Mouse (Mus musculus) neural tube, embryonic 13.5 days (tissue): ENCODE measurements at regions not wholly inside any gene's neighbourhood (a gene's known extent, or its start where the extent isn't known, plus 50 kb on each side); places are given as distances from the start of the nearest gene placed in this dataset.

Experiments
- ATAC-seq: fragments of 200-750 bp; cut with Nextera tagmentation; 2 replicates; pipeline ENCODE4 v1.8.0; 2017; ENCODE audit warnings: low read depth, mild to moderate bottlenecking, moderate TSS enrichment, moderate library complexity
- H3K27ac ChIP-seq: fragments of 300-500 bp; sonication (generic); replicated peaks from 2 replicates; pipeline ENCODE4 v1.5.1; 2015; ENCODE audit warnings: moderate library complexity, mild to moderate bottlenecking, inconsistent platforms
- H3K27me3 ChIP-seq: fragments of 300-500 bp; sonication (generic); 2 replicates; pipeline ENCODE4 v1.6.1; 2015; ENCODE audit warnings: mild to moderate bottlenecking, inconsistent platforms
- H3K36me3 ChIP-seq: fragments of 300-500 bp; sonication (generic); 2 replicates; pipeline ENCODE4 v1.6.1; 2015; ENCODE audit warnings: mild to moderate bottlenecking, inconsistent platforms
- H3K4me1 ChIP-seq: fragments of 300-500 bp; sonication (generic); replicated peaks from 2 replicates; pipeline ENCODE4 v1.6.1; 2015; ENCODE audit warnings: inconsistent platforms
- H3K4me2 ChIP-seq: fragments of 300-500 bp; sonication (generic); 2 replicates; pipeline ENCODE4 v1.6.1; 2015; ENCODE audit warnings: inconsistent platforms, mild to moderate bottlenecking, moderate library complexity
- H3K4me3 ChIP-seq: fragments of 300-500 bp; sonication (generic); 2 replicates; pipeline ENCODE4 v1.5.1; 2015; ENCODE audit warnings: mild to moderate bottlenecking, inconsistent platforms
- H3K9ac ChIP-seq: fragments of 300-500 bp; sonication (generic); 2 replicates; pipeline ENCODE4 v1.6.1; 2015; ENCODE audit warnings: moderate library complexity, mild to moderate bottlenecking, inconsistent platforms
- H3K9me3 ChIP-seq: fragments of 300-500 bp; sonication (generic); 2 replicates; pipeline ENCODE4 v1.6.1; 2016; ENCODE audit warnings: inconsistent platforms
- WGBS: fragments of 180-500 bp; shearing (Covaris S2); methylation state at CpG from one replicate; pipeline ENCODE4 v1.1.7; 2015; 5-methylcytosine and 5-hydroxymethylcytosine counted together

DNA sequence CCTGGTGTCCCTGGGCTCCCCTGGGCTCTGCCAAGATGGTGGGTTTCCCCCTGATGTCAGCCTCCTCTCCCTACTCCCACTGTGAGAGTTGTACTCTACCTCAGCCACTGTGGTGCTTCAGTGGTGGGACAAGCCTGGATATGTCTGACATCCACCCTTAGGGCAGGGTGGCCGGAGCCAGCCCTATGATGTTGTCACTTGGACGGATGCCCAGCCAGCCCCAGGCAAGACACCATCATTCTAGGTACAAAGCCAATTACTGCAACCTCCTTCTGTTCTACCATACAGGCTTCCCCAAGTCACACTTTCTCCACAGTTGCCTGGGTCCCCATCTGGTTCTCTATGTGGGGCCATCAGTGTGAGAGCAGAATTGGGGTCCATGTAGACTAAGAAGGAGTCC is 141.0 kb upstream of the Smim23 start:
- WGBS: 74% methylated on average over 2 of the region's 2 CpGs
- Histone ChIP-seq H3K4me3 (no peak overlapping the region), H3K27me3 (no peaks in the 10 kb centered on the region), H3K9ac (no peak overlapping the region), H3K36me3 (no peaks in the 10 kb centered on the region), H3K9me3 (no peaks in the 10 kb centered on the region), H3K27ac (no peak overlapping the region), H3K4me2 (no peak overlapping the region), H3K4me1 (peaks cover 7% of the 10 kb centered on the region; the same call in 1 of the 2 replicates)
- ATAC-seq: no peak; the same call in 1 of the 2 replicates

DNA sequence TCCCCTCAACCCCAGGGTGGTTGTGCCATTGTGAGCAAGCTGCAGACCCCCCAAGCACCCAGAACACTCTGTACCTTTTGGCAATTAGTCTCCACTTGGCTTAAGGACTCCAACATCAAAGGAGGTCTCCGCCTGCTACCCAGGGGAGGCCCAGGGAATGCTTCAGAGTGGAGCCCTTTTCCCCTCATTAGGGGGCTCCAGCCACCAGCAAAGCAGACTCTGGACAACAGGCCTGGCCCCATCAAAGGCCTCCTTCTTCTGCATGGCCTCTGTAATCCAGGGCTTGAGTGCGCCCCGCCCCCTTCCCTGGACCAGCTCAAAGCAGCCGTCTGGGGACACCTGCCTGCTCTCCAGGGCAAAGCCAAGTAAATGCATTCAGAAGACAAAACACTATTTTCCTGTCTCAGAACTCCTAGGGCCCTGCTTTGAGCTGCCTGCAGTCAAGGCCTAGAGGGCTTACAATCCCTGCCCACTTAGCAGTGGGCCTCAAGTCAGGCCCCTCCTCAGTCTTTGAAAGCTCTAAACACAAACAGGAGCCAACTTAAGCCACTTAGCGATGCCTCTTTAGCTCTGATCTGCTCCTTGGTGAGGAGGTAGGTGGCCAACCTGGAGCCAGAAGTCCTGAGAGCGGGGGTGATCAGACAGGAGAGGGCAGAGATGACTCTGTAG is 139.4 kb upstream of the Smim23 start:
- Histone ChIP-seq H3K27ac (no peak overlapping the region), H3K9me3 (no peaks in the 10 kb centered on the region), H3K4me1 (peaks cover 14% of the 10 kb centered on the region; the same call in 1 of the 2 replicates), H3K27me3 (no peaks in the 10 kb centered on the region), H3K36me3 (no peaks in the 10 kb centered on the region), H3K4me3 (no peak overlapping the region), H3K4me2 (no peak overlapping the region), H3K9ac (no peak overlapping the region)
- no peak for ATAC-seq
- 18% methylated on average over 6 of the region's 6 CpGs for WGBS

DNA sequence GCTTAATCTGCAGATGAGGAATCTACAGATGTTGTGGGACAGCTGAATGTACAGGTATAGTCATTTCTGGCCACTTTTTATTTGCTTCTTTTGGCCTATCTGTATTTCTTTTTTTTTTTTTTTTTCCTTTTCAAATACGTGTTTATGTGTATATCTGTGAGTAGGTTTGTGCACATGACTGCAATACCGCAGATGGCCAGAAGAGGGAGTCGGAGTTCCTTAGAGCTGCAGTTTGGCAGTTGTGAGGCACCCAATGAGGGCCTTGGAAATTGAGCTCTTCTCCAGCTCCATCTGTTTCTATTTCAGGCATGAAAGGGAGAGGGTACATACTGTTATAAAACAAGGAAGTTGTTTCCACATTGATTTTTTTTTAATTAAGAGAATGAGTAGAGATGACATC is 137.2 kb upstream of the Smim23 start:
- Histone ChIP-seq H3K4me1 (peaks cover 14% of the 10 kb centered on the region; the same call in 1 of the 2 replicates), H3K4me2 (no peak overlapping the region), H3K4me3 (no peak overlapping the region), H3K9ac (no peak overlapping the region), H3K9me3 (no peaks in the 10 kb centered on the region), H3K36me3 (no peaks in the 10 kb centered on the region), H3K27me3 (0 out of 2 replicates have a peak, but pooled peaks cover 4% of the 10 kb centered on the region), H3K27ac (no peak overlapping the region)
- ATAC-seq: no peak
- 76% methylated on average over 3 of the region's 3 CpGs for WGBS

DNA sequence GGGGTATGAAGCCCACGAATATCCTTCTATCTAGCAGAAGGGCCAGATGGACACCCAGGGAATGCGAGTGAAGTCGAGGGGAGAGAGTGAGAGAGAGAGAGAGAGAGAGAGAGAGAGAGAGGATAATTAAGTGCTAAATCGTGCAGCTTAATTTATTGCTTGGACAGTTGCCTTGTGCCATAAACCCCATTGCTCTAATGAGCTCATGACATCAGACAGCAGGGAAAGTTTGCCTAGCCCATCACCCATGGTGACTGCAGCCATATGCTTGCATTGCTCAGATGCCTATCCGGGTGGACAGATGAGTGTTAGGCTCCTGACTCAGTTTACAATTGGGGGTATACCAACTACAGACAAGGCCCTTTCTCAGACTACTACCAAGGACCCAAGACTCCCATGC is 134.6 kb upstream of the Smim23 start:
- H3K4me1 ChIP-seq: peaks cover 12% of the 10 kb centered on the region; the same call in 1 of the 2 replicates
- no peak overlapping the region for H3K9ac ChIP-seq
- no peak overlapping the region for H3K4me3 ChIP-seq
- no peak overlapping the region for H3K4me2 ChIP-seq
- no peaks in the 10 kb centered on the region for H3K36me3 ChIP-seq
- H3K27me3 ChIP-seq: 0 out of 2 replicates have a peak, but pooled peaks cover 4% of the 10 kb centered on the region
- 23% methylated on average over 5 of the region's 5 CpGs for WGBS
- H3K27ac ChIP-seq: no peak overlapping the region
- ATAC-seq: 0 out of 2 replicates have a peak, but pooled peaks have one; percentile 60
- no peaks in the 10 kb centered on the region for H3K9me3 ChIP-seq

DNA sequence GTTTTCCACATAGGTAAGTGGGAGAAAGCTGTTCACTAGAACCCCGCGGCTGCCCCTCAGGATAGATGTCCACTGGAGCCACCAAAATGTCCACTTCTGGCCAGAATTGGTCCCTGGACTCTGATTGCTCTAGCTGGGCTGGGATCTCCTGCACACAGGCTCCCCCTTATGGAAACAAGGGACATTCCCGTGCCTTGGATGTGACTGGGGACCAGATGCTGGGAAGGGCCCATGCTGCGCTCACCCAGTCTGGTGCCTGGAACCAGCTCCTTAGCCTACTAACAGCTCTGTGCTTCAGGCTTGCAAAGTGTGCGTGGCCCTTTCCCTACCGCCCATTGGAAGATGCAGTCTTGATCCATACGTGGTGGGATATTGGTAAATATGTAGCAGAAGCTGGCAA is 132.6 kb upstream of the Smim23 start:
- H3K36me3 ChIP-seq: no peaks in the 10 kb centered on the region
- ATAC-seq: no peak
- no peak overlapping the region for H3K4me2 ChIP-seq
- H3K27me3 ChIP-seq: 0 out of 2 replicates have a peak, but pooled peaks cover 4% of the 10 kb centered on the region
- H3K4me1 ChIP-seq: peaks cover 6% of the 10 kb centered on the region; the same call in 1 of the 2 replicates
- 26% methylated on average over 7 of the region's 7 CpGs for WGBS
- H3K27ac ChIP-seq: no peak overlapping the region
- H3K9me3 ChIP-seq: no peaks in the 10 kb centered on the region
- H3K9ac ChIP-seq: no peak overlapping the region
- H3K4me3 ChIP-seq: no peak overlapping the region

DNA sequence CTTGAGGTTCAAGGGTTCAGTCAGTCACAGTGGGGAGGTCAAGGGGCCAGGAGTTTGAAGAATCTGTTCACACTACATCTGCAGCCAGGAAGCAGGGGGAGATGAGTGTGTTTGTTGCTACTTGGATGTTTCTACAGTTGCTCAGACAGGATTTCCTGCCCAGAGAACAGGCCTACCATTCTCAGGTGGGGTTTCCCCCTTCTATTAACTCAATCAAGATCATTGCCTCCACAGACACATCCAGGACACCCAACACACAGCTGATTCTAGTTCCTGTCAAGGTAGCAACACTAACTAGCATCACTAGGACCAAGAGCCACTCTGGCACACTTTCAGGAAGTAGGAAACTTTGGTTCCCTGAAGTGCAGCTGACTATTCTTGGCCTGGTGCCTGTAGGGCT is 127.9 kb upstream of the Smim23 start:
- Histone ChIP-seq H3K9me3 (no peaks in the 10 kb centered on the region), H3K4me1 (0 out of 2 replicates have a peak, but pooled peaks cover 5% of the 10 kb centered on the region), H3K36me3 (no peaks in the 10 kb centered on the region), H3K4me3 (no peak overlapping the region), H3K4me2 (no peak overlapping the region), H3K9ac (no peak overlapping the region), H3K27ac (no peak overlapping the region), H3K27me3 (no peaks in the 10 kb centered on the region)
- no peak for ATAC-seq

DNA sequence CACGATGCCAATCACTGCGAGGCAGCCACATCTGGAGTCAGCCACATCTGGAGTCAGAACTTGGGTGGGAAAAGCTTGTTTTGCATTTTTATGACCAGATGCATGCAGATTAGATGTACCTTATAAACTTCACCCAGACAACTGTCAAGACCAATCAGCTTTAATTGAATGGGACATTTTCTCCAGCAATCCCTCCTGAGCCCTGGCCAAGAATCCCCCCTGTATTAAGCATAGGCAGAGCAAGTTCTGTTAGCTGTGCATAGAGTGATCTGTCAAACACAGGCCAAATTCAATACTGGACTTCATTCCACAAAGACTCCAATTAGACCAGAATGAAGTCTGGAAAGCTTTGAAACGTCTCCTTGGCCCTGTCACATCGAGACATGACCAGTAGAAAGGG is 123.7 kb upstream of the Smim23 start:
- H3K27ac ChIP-seq: no peak overlapping the region
- no peak for ATAC-seq
- WGBS: 90% methylated on average over 4 of the region's 4 CpGs

DNA sequence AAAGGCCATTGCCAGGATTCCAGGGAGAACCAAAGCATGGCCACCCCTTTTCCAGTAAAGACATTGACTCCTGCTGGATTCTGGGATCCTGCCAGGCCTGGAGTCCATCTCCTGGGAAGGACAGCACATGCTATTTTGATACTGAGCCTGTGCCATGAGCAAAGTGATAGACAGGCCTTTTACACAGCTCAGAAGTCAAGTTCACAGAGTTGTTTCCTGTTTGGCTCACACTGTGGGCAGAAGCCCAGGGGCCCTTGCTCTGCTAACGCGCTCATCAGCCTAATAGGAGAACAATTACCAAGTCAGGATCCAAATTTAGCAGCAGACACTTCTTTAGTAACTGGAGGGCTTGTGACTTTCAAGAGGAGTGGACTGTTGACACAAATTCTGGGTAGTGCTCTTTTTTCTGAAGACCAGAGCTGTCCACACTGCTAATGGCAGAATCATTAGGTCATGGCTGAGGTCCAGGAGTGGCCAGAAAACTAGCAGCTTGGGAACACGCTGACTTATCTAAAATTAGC is 122.1 kb upstream of the Smim23 start:
- Histone ChIP-seq H3K27me3 (no peaks in the 10 kb centered on the region), H3K36me3 (no peaks in the 10 kb centered on the region), H3K4me3 (no peak overlapping the region), H3K4me2 (no peak overlapping the region), H3K27ac (no peak overlapping the region), H3K9me3 (no peaks in the 10 kb centered on the region), H3K4me1 (peaks cover 11% of the 10 kb centered on the region), H3K9ac (no peak overlapping the region)
- WGBS: 80% methylated on average over 3 of the region's 3 CpGs
- no peak for ATAC-seq

More for the DNA sequence above, 123.7 kb upstream of the Smim23 start:
- Histone ChIP-seq H3K4me3 (no peak overlapping the region), H3K9me3 (no peaks in the 10 kb centered on the region), H3K4me2 (no peak overlapping the region), H3K27me3 (no peaks in the 10 kb centered on the region), H3K36me3 (no peaks in the 10 kb centered on the region), H3K4me1 (0 out of 2 replicates have a peak, but pooled peaks cover 5% of the 10 kb centered on the region), H3K9ac (no peak overlapping the region)

DNA sequence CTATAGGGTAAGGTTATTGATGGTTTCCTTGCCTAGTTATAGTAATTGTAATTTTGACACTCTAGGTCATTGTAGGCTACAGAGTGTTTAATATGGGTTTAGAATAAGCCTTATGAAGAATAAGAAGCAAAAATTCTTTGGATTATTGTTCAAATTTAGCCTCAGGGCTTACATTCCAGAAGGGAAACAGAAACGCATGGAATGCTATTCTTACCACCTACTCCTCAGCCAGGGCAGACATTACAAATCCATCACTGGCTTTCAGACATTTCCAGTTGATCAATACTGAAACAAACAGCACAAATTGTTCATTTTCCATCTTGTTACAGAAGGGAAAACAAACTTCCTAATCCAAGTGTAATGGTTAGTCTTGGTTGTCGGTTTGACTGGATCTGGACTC is 120.7 kb upstream of the Smim23 start:
- H3K9me3 ChIP-seq: no peaks in the 10 kb centered on the region
- 80% methylated on average over 2 of the region's 2 CpGs for WGBS
- no peak for ATAC-seq

DNA sequence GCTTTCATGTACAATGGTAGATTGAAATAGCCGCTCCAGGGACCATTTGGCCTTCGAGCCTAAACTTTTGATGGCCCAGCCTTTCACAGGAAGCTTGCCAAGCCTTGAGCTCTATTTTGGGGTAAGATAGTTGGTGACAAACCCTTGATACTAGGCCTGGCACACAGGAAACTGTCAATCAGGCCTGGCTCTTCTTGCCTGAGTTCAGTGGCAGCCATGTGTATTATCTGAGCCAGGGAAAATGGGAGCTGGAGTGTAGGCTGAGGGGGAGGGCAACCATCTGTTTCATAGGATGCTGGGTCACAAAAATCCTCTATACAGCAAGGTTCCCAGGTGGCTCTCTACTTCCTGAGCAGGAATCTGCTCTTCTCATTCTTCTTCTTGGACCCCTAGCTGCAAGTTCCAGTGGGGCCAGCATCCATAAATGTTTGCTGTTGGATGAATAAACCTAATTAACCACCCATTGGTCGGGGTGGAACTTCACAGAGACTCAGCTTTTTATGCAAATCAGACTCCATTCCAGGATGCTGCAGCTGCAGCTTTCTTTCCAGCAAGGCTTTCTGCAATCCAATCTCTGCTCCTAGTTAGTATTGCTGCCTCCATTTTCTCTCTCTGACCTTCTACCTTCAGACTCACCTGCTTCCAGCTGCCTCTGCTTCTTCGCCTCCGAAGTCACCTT is 117.1 kb upstream of the Smim23 start:
- WGBS: 71% methylated on average over 5 of the region's 5 CpGs
- ATAC-seq: no peak
- peak overlapping the region; percentile 43 for H3K27ac ChIP-seq

More for the DNA sequence above, 120.7 kb upstream of the Smim23 start:
- H3K27me3 ChIP-seq: no peaks in the 10 kb centered on the region
- H3K27ac ChIP-seq: no peak overlapping the region
- H3K4me3 ChIP-seq: no peak overlapping the region
- H3K4me1 ChIP-seq: peaks cover 14% of the 10 kb centered on the region
- H3K4me2 ChIP-seq: no peak overlapping the region
- H3K36me3 ChIP-seq: no peaks in the 10 kb centered on the region
- H3K9ac ChIP-seq: no peak overlapping the region

DNA sequence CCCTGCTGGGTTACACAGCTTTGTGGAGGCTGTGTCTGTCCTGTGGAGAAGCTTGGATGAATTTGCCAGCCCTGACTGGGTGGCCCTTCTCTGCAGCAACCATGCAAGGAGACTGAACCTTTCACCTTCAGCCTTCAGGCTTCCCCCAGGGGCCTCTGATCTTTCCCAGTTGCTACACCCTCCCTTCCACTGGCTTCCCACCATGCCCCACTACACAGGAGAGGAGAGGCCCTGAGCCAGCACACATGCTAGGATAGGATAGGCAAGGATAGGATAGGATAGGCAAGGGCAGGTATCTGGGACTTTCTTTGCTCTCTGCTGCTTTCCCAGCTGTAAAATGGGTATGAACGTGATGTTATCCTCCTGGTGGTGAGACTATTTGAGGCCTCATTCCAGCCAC is 114.7 kb upstream of the Smim23 start:
- no peak overlapping the region for H3K9ac ChIP-seq
- peaks cover 12% of the 10 kb centered on the region for H3K4me1 ChIP-seq
- no peak overlapping the region for H3K27ac ChIP-seq
- no peak overlapping the region for H3K4me2 ChIP-seq
- no peaks in the 10 kb centered on the region for H3K9me3 ChIP-seq
- H3K36me3 ChIP-seq: no peaks in the 10 kb centered on the region
- no peaks in the 10 kb centered on the region for H3K27me3 ChIP-seq
- 91% methylated on average over 1 of the region's 1 CpGs for WGBS
- no peak for ATAC-seq
- H3K4me3 ChIP-seq: no peak overlapping the region

More for the DNA sequence above, 117.1 kb upstream of the Smim23 start:
- no peaks in the 10 kb centered on the region for H3K9me3 ChIP-seq
- H3K9ac ChIP-seq: no peak overlapping the region
- no peaks in the 10 kb centered on the region for H3K27me3 ChIP-seq
- H3K36me3 ChIP-seq: no peaks in the 10 kb centered on the region
- no peak overlapping the region for H3K4me3 ChIP-seq
- no peak overlapping the region for H3K4me2 ChIP-seq
- H3K4me1 ChIP-seq: peaks cover 12% of the 10 kb centered on the region

DNA sequence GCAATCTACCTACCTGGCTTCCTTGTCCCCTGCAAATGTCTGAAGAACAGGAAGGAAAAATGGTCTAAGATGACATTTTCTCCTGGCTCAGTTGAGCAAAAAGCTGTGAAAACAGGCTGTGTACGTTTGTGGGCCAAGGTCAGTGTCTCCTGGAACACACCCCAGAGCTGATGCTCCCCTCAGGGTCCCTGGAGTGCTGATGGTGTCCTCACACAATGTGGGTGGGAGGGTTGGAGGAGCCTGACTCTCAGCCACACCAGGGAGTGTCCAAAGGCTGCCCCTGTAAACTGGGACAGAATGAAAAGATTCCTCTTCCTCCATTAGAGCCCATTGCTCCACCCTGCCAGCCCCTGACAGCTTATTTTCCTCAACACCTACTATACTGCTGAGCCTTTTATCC is 112.8 kb upstream of the Smim23 start:
- ATAC-seq: no peak
- 52% methylated on average over 1 of the region's 1 CpGs for WGBS
- no peaks in the 10 kb centered on the region for H3K27me3 ChIP-seq
- no peaks in the 10 kb centered on the region for H3K36me3 ChIP-seq
- H3K4me1 ChIP-seq: peaks cover 12% of the 10 kb centered on the region
- H3K9ac ChIP-seq: no peak overlapping the region
- H3K9me3 ChIP-seq: no peaks in the 10 kb centered on the region
- no peak overlapping the region for H3K27ac ChIP-seq
- H3K4me3 ChIP-seq: no peak overlapping the region
- H3K4me2 ChIP-seq: no peak overlapping the region
